Mouse (Mus musculus): ENCODE measurements around the gene Kctd3.

Gene Kctd3

GRCm38 (mm10) chr1:189007980-189008324 is 311 bp upstream of the Kctd3 start:
- no peak for DNase-seq (ENCODE audit: low spot score)

DNA sequence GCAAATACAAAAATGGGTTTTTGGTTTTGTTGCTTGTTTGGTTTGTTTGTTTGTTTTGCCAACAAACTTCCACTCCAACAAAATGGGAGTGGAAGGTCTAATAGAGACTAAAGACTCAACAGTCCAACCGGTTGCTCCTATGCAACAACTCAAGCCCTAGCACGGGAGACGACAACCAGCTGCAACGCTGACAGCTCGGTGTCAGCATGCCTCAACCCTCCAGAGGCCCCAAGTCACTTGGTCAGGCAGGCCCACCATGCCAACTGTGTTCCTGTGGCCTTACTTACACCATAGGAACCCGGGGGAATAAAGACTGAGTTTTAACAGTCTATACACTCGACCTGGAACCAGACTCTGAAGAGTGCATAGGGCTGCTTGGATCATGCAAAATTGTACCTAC is 815 bp downstream of the Kctd3 start:
- DNase-seq (ENCODE audit: low spot score), result peak; percentile 21

DNA sequence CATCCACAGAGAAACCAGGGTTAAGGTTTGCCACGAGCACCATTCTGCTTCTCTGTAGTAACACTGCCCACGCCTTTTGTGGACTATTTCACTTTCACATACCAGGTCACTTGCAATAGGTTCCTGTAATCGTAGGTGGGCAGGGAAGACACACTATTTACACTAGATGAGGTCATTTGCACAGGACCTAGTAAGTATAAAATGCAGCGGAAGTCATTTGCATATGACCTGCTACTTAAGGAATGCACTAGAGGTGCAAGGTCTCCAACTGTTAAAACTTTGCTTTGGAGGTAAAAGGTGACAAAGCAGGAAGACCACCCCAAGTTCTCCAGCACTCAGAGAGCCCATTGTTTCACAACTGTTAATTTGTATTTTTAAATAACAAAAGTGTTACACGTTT is 1.4 kb downstream of the Kctd3 start:
- DNase-seq (ENCODE audit: low spot score), result no peak

DNA sequence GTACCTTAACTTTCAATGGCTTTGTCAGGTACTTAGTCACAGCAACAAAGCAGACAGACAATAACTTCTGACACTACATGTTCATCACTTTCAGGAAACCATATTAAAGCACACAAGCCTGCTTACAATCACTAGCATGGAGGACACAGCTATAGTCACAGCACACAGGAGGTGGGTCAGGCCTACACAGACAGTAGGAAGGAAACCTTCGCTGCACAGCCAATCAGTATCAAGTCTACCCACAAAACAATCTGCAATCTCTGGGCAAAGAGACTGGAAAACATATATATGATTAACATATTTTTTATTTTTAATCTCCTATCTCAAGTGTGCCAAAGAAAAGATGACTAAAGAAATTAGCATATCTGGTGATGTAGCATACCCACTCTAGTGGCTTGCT is 2.9 kb downstream of the Kctd3 start:
- DNase-seq (ENCODE audit: low spot score), result no peak

DNA sequence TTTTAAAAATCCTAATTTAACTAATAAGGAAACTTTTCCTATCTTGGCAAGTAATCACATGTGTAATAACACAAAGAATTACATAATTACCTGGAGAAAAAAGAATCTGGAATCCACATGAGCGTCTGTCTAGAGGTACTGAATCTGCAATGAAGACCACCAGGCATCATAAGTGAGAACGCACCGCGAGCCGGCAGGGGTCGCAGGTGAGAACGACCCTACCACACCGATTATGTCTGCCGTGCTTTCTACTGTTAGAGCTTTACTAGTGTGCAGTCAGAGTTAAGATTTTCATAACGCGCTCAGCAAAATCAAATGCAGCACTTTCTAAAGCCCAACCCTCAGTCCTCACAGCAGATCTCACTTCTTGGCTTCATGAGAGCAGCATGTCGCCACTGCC is 5.8 kb downstream of the Kctd3 start:
- DNase-seq (ENCODE audit: low spot score), result no peak

- DNase-seq (ENCODE audit: low spot score), result no peak
These were observed 7.7 kb downstream of the Kctd3 start for GRCm38 (mm10) chr1:188999981-189000380.

- no peak for DNase-seq (ENCODE audit: low spot score)
These were observed 9.7 kb downstream of the Kctd3 start for GRCm38 (mm10) chr1:188997921-188998320.

- DNase-seq (ENCODE audit: low spot score), result peak; percentile 77
These were observed 14.4 kb downstream of the Kctd3 start for GRCm38 (mm10) chr1:188993218-188993617.

DNA sequence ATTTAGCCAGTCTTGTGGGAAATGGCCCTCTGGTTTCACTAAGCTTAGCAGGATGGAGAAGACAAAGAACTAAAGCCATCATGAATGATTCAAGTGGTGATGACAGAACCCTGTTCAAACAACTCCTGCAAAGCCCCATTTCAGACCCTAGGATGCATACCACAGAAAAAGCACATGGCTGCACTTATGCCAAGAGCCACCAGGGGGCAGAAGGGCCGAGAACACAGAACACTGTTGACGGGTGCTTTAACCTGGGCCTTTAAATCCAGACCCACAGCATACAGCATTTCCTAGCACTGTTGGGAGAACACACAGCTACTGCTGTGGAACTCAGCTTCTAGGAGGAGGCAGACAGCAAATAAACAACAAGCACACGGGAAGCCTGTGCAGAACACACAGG is 27.6 kb downstream of the Kctd3 start:
- DNase-seq (ENCODE audit: low spot score), result peak; percentile 81

DNA sequence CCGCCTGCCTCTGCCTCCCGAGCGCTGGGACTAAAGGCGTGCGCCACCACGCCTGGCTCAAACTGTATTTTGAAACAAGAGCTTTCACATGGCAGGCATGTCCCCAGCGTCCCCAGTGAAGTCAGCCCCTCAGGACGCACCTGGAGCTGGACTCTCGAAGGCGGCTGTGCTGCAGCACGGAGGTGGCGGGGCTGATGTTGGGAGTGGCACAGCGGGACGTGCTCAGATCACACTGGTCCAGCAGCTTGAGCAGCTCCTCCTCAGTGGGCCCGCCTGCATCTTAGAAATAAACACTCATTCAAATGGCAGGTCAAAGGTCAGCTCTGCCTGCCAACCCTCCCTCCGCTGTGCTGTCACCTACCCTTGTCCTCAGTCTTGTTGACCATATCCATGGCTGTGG is 33.7 kb downstream of the Kctd3 start:
- no peak for DNase-seq (ENCODE audit: low spot score)

DNA sequence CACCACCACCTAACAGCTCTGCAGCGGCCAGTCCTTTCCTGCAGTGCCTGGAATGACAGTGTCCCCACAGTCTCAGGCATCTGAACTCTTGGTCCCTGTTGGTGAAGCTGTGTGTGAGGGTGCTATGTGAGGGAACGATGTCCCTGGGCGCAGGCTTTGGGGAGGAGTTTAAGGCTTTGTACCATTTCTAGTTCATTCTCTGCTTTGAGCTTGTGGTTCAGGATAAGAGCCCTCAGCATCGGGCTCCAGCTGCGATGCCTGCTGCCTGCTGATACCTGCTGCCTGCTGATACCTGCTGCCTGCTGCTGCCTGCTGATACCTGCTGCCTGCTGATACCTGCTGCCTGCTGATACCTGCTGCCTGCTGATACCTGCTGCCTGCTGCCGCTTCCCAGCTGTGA is 34.6 kb downstream of the Kctd3 start:
- DNase-seq (ENCODE audit: low spot score), result no peak

DNA sequence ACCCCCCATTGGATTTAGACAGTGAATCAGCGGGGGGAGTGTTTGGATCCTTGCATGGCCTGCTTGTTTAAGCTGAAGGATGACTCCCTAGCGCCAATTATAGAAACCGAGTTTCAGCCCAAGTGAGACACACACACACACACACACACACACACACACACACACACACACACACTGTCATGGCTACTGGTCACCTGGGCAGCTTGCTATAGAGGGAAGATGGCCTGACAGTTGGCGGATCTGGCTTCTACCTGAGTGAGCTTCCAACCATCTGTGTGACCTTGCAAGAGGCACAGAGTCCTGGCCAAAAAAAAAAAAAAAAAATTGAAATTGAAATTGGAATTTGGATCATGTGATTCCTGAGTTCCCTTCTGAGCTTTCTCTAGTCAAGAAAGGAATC is 55.1 kb downstream of the Kctd3 start:
- DNase-seq (ENCODE audit: low spot score), result no peak

- no peak for DNase-seq (ENCODE audit: low spot score)
These were observed 56.5 kb downstream of the Kctd3 start for GRCm38 (mm10) chr1:188951091-188951490.

DNA sequence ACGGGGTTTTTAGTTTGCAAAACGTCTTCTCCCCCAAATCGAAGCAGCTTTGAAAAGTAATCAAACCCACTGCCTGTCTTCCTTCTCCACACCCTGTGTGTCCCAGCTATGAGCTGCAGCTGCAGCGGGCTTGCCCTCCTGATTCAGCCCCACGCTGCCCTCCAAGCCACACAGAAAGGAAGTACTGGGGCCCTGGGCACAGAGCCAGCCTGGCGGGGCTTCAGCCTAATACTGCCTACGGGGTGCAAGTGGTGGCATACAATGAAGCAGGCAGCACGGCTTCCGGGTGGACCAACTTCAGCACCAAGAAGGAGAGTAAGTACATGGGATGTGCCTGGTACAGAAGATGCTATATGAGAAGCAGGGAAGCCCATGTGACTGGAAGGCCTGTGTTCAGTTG is 59.4 kb downstream of the Kctd3 start:
- DNase-seq (ENCODE audit: low spot score), result no peak

GRCm38 (mm10) chr1:188947794-188948193 is 59.8 kb downstream of the Kctd3 start:
- DNase-seq (ENCODE audit: low spot score), result peak; percentile 24

DNA sequence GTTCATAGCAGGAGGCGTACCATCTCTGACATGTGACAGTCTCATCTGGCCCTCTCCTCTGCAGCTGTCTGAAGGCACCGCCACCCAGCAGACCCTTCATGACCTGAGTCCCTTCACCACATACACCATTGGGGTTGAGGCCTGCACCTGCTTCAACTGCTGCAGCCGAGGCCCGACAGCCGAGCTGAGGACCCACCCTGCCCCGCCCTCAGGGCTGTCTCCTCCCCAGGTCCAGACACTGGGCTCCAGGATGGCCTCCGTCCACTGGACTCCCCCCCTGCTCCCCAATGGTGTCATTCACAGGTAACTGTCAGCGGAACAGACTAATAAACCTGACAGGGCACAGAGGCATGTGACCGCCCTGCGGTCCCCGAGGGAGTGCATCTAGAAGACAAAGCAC is 60.8 kb downstream of the Kctd3 start:
- DNase-seq (ENCODE audit: low spot score), result no peak

GRCm38 (mm10) chr1:188945326-188945725 is 62.3 kb downstream of the Kctd3 start:
- DNase-seq (ENCODE audit: low spot score), result no peak

- no peak for DNase-seq (ENCODE audit: low spot score)
These were observed 70.3 kb downstream of the Kctd3 start for GRCm38 (mm10) chr1:188937246-188937780.

All from embryo, embryonic 10.5 days (tissue).